Mouse (Mus musculus): Measurements from ENCODE around the gene Ralgps2. TPM values are rescaled to one million over a fixed set of nuclear protein-coding genes. Genes with fewer than 3 reads are reported as not detected.

The Ralgps2 gene
- total RNA-seq, 1 experiment from 2014 or later = 29.6 TPM

DNA sequence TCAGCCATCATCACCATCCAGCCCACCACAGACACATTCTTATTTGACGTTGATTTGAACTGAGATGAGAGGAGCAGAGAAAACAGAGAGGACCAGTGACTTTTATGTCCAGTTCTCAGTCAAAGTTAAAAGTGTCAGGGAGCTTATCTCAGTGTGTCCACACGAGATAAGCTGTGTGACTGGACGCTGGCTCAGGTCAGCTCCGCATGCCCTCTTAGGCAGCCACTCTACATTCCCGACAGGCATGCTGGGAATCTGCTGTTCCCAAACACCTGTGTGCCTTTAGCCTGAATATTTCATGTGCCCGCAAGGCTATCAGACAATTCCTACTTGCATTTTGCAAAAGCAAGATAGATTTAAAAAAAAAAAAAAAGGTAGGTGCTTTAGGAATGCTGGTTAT lies 125.9 kb downstream of the Ralgps2 start:
- no peak for DNase-seq

GRCm38 (mm10) chr1:156812716-156813115 lies 126.7 kb downstream of the Ralgps2 start:
- no peak for DNase-seq

GRCm38 (mm10) chr1:156811928-156812327 lies 127.5 kb downstream of the Ralgps2 start:
- DNase-seq = no peak

- no peak for DNase-seq
Measured at GRCm38 (mm10) chr1:156808332-156808731, 131.1 kb downstream of the Ralgps2 start.

GRCm38 (mm10) chr1:156801276-156801675 lies 138.2 kb downstream of the Ralgps2 start:
- no peak for DNase-seq

- no peak for DNase-seq
Measured at GRCm38 (mm10) chr1:156796251-156796650, 143.2 kb downstream of the Ralgps2 start.

- no peak for DNase-seq
Measured at GRCm38 (mm10) chr1:156789844-156790490, 149.5 kb downstream of the Ralgps2 start.

GRCm38 (mm10) chr1:156787164-156787863 lies 152.1 kb downstream of the Ralgps2 start:
- no peak for DNase-seq

DNA sequence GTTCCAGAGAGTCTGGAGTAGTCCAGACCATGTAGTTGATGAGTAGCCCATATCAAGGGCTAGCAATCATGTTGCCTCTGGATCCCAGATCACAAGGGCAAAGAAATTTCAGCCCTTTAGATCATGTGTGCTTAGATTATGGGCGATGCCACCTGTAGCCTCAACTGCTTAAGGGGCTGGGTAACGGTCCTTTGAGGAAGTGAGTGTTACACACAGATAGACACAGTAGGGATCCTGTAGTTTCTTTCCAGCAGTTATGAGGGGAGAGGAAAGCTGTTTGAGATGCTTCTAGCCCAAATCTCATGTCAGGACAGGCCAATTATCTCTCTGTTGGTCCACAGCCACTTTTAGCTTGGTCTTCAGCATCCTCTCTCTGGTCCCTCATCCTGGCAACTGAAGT lies 153.4 kb downstream of the Ralgps2 start:
- no peak for DNase-seq

DNA sequence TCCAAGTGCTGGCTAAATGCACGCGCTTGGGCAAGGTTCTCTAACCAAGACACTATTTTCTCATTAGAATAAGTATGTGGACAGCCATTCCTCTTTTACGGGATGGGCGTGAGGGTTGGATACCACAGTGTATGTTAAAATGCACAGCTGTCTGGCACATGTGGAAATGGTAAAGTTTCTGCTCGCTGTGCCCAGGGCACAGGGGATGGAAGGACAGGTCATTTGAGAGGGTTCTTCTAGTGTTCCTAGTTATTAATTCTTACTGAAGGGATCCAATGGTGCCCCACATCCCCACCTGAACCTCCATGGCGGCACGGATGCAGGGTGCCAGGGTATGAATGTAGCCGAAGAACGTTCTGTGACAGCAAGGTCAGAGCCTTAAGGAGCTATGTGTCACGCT lies 154.5 kb downstream of the Ralgps2 start:
- no peak for DNase-seq

DNA sequence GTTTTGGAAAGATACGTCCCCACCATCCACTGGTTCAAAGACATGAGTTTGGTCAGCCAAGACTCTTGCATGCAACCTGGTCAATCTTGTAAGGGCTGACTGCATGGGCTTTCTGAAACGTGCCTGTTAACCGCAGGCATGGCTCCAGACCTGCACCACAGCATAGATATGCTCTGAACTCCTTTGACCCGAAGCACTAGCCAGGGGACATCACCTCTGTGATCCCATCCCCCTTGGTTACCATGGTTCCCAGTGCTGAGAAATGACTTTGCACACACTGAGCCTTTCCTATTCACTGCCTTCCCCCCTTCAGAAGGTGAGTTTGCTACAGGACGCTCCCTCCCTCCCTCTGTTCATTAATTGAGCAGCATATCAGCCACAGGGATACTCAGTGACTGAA lies 155.3 kb downstream of the Ralgps2 start:
- DNase-seq = no peak

- DNase-seq = no peak
Measured at GRCm38 (mm10) chr1:156781971-156782850, 157.2 kb downstream of the Ralgps2 start.

- DNase-seq = no peak
Measured at GRCm38 (mm10) chr1:156781076-156781741, 158.2 kb downstream of the Ralgps2 start.

DNA sequence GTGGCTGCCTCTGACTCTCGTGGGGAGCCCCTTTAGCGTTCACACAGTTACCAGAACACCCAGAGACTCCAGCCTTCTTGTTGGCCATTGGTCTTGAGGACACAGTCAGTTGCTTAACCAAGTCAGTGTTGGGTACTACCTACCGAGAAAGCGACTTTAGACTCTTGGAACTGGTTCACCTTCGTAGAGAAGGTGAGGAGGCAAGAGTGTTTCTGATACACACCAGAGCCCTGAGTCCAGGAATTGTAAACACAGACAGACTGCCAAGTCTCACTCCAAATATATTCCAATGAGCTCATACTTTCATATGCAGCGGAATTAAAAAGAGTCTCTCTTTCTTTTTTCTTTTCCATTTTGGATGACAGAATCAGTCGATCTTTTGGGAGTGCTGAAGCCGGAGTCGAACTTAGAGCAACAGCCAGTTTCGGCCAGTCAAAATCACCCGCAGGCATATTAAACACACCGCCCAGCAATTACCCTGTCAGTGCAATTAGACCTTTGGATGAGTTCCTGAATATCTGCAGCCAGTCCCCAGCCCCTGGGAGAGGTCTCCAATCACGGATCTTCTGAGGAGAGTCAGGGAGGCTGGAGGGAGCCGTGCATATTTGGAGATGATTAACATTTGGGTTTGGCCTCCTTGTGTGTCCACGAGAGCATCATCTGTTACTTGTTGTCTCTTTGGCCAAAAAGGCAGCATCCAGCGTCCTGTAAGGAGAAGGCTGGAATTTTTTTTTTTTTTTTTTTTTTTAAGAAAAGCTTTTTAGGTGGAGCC lies 159.0 kb downstream of the Ralgps2 start:
- no peak for DNase-seq

- no peak for DNase-seq
Measured at GRCm38 (mm10) chr1:156779595-156779994, 159.8 kb downstream of the Ralgps2 start.

- DNase-seq = no peak
Measured at GRCm38 (mm10) chr1:156778977-156779376, 160.4 kb downstream of the Ralgps2 start.

DNA sequence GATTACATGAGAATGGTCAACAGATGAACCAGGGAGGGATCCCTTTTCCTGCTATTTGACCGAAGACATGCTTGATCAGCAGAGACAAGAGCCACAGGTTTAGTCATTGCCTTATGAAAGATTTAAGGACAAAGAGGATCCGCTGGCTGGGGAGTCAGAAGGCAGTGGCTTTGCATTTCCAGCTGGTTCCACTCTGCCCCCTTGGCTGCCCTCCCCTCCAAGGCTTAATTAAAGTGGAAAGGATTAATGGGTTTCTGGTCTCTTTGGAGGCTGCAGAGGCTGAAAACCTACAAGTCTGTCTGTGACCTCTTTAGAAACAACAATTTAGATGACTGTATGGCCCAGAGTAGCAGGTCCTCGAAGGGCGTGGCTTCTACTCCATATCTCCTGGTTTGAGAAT lies 161.5 kb downstream of the Ralgps2 start:
- no peak for DNase-seq

- DNase-seq = no peak
Measured at GRCm38 (mm10) chr1:156775983-156776382, 163.4 kb downstream of the Ralgps2 start.

DNA sequence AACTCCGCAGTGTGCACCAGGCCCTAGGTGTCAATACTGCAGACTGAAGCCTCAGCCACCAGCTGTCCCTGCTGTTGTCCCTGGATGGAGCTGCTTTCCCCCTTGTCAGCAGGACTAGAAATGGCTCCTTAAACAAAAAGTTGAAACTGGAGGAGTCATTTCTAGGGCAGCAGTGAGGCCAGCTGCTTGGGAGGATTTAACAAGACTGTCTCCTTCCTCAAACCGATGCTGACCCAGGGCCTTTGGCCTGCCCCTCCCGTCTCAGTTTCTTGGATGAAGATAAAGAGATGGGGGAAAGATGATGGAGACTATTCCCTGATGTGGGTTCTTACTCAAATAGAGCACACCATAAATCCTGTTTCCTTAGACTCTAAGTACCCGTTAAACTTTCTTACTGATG lies 164.2 kb downstream of the Ralgps2 start:
- no peak for DNase-seq

GRCm38 (mm10) chr1:156770845-156771244 lies 168.6 kb downstream of the Ralgps2 start:
- no peak for DNase-seq

DNA sequence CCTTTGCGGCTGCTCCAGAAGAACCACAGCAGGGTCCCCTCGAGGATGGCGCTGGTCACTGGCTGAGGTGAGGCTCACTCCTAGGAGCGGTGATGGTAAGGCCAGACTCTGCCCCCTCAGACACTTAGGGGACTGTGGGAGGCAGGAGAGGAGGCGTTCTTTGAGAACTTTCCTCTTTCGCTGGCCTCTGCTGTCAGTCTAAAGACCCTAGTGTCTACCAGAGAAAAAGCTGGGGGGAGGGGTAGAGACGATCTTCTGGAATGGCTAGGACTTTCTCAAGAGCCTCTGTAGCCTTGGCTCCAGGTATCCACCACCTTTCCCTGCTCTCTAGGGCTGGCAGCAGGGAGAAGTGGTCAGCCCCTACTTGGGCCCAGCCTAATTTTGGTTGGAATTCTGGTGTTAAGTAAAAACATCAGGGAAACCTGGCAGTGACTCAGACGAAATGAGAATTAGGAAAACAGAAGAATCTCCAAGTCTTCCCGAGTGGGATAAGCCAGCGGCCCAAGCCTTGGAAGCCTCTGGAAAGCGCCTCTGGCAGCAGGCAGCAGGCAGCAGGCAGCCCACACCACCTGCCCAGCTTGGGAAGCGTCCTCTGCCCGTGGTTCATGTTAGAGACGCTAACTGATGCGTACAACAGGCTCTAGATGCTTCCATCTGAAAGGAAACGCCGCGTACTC lies 169.7 kb downstream of the Ralgps2 start:
- DNase-seq = no peak
